Mouse (Mus musculus) CH12.LX (cell line): ENCODE measurements around the gene Rtel1. TPM values are rescaled to one million over a fixed set of nuclear protein-coding genes. Genes with fewer than 3 reads are reported as not detected.

ENCODE experiments used
- DNase-seq: peaks from one replicate; pipeline ENCODE4 v3.0.0-alpha.2; 2013; ENCODE audit errors: extremely low read depth
- H3K27ac ChIP-seq: 2 replicates; pipeline ENCODE4 v1.5.1; 2012; ENCODE audit warnings: low read depth, mild to moderate bottlenecking, control low read depth, moderate library complexity; ENCODE audit not compliant: insufficient read depth
- H3K27me3 ChIP-seq: replicated peaks from 2 replicates; pipeline ENCODE3; 2012; ENCODE audit warnings: inconsistent platforms
- H3K36me3 ChIP-seq, 2 experiments: replicated peaks in 1 of 2; 2 replicates each; pipeline versions ENCODE3 to v1.6.1; 2012; ENCODE audit warnings: inconsistent platforms in 1 of 2, low read length in 1 of 2, mild to moderate bottlenecking in 1 of 2, mixed read lengths in 1 of 2, moderate library complexity in 1 of 2; ENCODE audit not compliant: control insufficient read depth in 1 of 2, insufficient read depth in 1 of 2
- H3K4me1 ChIP-seq, 2 experiments: 2 replicates each; pipeline ENCODE4 v1.6.1; 2012; ENCODE audit warnings: inconsistent platforms in 1 of 2, moderate library complexity in 1 of 2; ENCODE audit not compliant: insufficient read depth in 2 of 2, control insufficient read depth in 1 of 2
- H3K4me2 ChIP-seq: 2 replicates; pipeline ENCODE4 v1.6.1; 2012; ENCODE audit warnings: low read depth, mild to moderate bottlenecking, control low read depth; ENCODE audit not compliant: poor library complexity, insufficient read depth, severe bottlenecking
- H3K4me3 ChIP-seq, 3 experiments: fragments of 150-350 bp in 1 of 3; sonication (generic) in 1 of 3; replicated peaks in 1 of 3; 2 replicates each; pipeline versions ENCODE3 to v1.5.1; 2011 to 2012; ENCODE audit warnings: low read depth in 2 of 3, low read length in 2 of 3, mild to moderate bottlenecking in 2 of 3, moderate library complexity in 2 of 3, control low read depth in 1 of 3, improper control_type of control experiment in 1 of 3, inconsistent platforms in 1 of 3, mixed read lengths in 1 of 3; ENCODE audit not compliant: poor library complexity in 1 of 3
- H3K79me2 ChIP-seq: replicated peaks from 2 replicates; pipeline ENCODE4 v1.6.1; 2012; ENCODE audit warnings: mild to moderate bottlenecking, moderate library complexity; ENCODE audit not compliant: control insufficient read depth, poor library complexity, insufficient read depth, severe bottlenecking; ENCODE audit errors: extremely low read depth
- H3K9ac ChIP-seq: 2 replicates; pipeline ENCODE4 v1.6.1; 2012; ENCODE audit warnings: low read depth, mild to moderate bottlenecking, control low read depth, moderate library complexity; ENCODE audit not compliant: insufficient read depth
- H3K9me3 ChIP-seq: replicated peaks from 2 replicates; pipeline ENCODE3; 2012; ENCODE audit warnings: low read length, inconsistent platforms, mixed read lengths
- BHLHE40 ChIP-seq: IDR thresholded peaks from 2 replicates; pipeline ENCODE4 v1.6.1; 2011; ENCODE audit warnings: mild to moderate bottlenecking, low read depth, low read length, improper control_type of control experiment
- CHD1 ChIP-seq: IDR thresholded peaks from 2 replicates; pipeline ENCODE4 v1.6.1; 2012; ENCODE audit warnings: low read depth, low read length, improper control_type of control experiment, inconsistent platforms
- CHD2 ChIP-seq: IDR thresholded peaks from 2 replicates; pipeline ENCODE4 v1.6.1; 2011; ENCODE audit warnings: low read length, improper control_type of control experiment
- CTCF ChIP-seq, 2 experiments: IDR thresholded peaks in 1 of 2; conservative IDR thresholded peaks in 1 of 2; 2 replicates each; pipeline ENCODE4 v1.5.1; 2011 to 2012; ENCODE audit warnings: low read depth in 2 of 2, low read length in 2 of 2, improper control_type of control experiment in 1 of 2, inconsistent platforms in 1 of 2, mild to moderate bottlenecking in 1 of 2, moderate library complexity in 1 of 2
- ELF1 ChIP-seq: IDR thresholded peaks from 2 replicates; pipeline ENCODE4 v1.6.1; 2014; ENCODE audit warnings: low read depth, mild to moderate bottlenecking, inconsistent platforms, low read length, improper control_type of control experiment
- ETS1 ChIP-seq: conservative IDR thresholded peaks from 2 replicates; pipeline ENCODE4 v1.6.1; 2012; ENCODE audit warnings: low read depth, mild to moderate bottlenecking, inconsistent platforms, low read length, improper control_type of control experiment, moderate library complexity
- GABPA ChIP-seq: IDR thresholded peaks from 2 replicates; pipeline ENCODE4 v1.6.1; 2012; ENCODE audit warnings: low read depth, low read length, improper control_type of control experiment, inconsistent platforms; ENCODE audit not compliant: insufficient replicate concordance
- HCFC1 ChIP-seq: IDR thresholded peaks from 2 replicates; pipeline ENCODE4 v1.6.1; 2012; ENCODE audit warnings: low read depth, mild to moderate bottlenecking, inconsistent platforms, low read length, improper control_type of control experiment
- JUND ChIP-seq: conservative IDR thresholded peaks from 2 replicates; pipeline ENCODE4 v1.6.1; 2011; ENCODE audit warnings: low read depth, low read length, improper control_type of control experiment
- KAT2A ChIP-seq: IDR thresholded peaks from 2 replicates; pipeline ENCODE4 v1.6.1; 2012; ENCODE audit warnings: low read length, improper control_type of control experiment, inconsistent platforms; ENCODE audit not compliant: insufficient replicate concordance
- MEF2A ChIP-seq: IDR thresholded peaks from 2 replicates; pipeline ENCODE4 v1.6.1; 2014; ENCODE audit warnings: low read depth, mild to moderate bottlenecking, inconsistent platforms, low read length, improper control_type of control experiment, borderline replicate concordance
- MXI1 ChIP-seq: IDR thresholded peaks from 2 replicates; pipeline ENCODE4 v1.6.1; 2011; ENCODE audit warnings: mild to moderate bottlenecking, low read depth, low read length, improper control_type of control experiment
- PAX5 ChIP-seq: IDR thresholded peaks from 2 replicates; pipeline ENCODE4 v1.6.1; 2012; ENCODE audit warnings: low read length, inconsistent platforms, mixed read lengths
- POLR2AphosphoS2 ChIP-seq: IDR thresholded peaks from 2 replicates; pipeline ENCODE4 v1.6.1; 2011; ENCODE audit warnings: low read depth, low read length, improper control_type of control experiment
- RAD21 ChIP-seq: IDR thresholded peaks from 2 replicates; pipeline ENCODE4 v1.6.1; 2011; ENCODE audit warnings: low read depth, mild to moderate bottlenecking, low read length, improper control_type of control experiment, moderate library complexity
- RCOR1 ChIP-seq: conservative IDR thresholded peaks from 2 replicates; pipeline ENCODE4 v1.6.1; 2012; ENCODE audit warnings: low read depth, mild to moderate bottlenecking, inconsistent platforms, low read length, improper control_type of control experiment
- SMC3 ChIP-seq: IDR thresholded peaks from 2 replicates; pipeline ENCODE4 v1.6.1; 2011; ENCODE audit warnings: low read depth, low read length, improper control_type of control experiment
- UBTF ChIP-seq: IDR thresholded peaks from 2 replicates; pipeline ENCODE4 v1.6.1; 2012; ENCODE audit warnings: low read depth, mild to moderate bottlenecking, inconsistent platforms, low read length, improper control_type of control experiment, moderate library complexity
- ZMIZ1 ChIP-seq: IDR thresholded peaks from 2 replicates; pipeline ENCODE4 v1.6.1; 2012; ENCODE audit warnings: low read depth, mild to moderate bottlenecking, inconsistent platforms, low read length, improper control_type of control experiment
- dilution Hi-C: fragments of 300-500 bp; cut with MboI; formaldehyde crosslinking; loops from 2 replicates; pipeline ENCODE4 v1.14.3; 2020; ENCODE audit warnings: low sequenced_read_pairs; ENCODE audit not compliant: extremely low pct_unique_long_range_greater_than_20kb, extremely low pct_ligation_motif_present
- in situ Hi-C: fragments of 300-500 bp; cut with MboI; formaldehyde crosslinking; loops from 3 replicates; pipeline ENCODE4 v1.14.3; 2019; ENCODE audit warnings: low sequenced_read_pairs, low pct_ligation_motif_present, low pct_unique_long_range_greater_than_20kb, mixed read lengths
- polyA plus RNA-seq: library from polyadenylated mRNA; unstranded; fragments of >175 nt; gene quantifications from 2 replicates; pipeline ENCODE4 v1.2.1, GENCODE M21; 2012; ENCODE audit warnings: low read depth; ENCODE audit not compliant: insufficient read length
- total RNA-seq, 2 experiments: library from RNA; depleted of rRNA; stranded (reverse); fragments of 300-350 nt in 1 of 2; fragments of >200 nt in 1 of 2; gene quantifications; 2 replicates each; pipeline ENCODE4 v1.2.3; 2012 to 2014

The Rtel1 gene
- total and polyA plus RNA-seq, 3 experiments = 65.4 to 89.2 (median 67.6) TPM

GRCm38 (mm10) chr2:181397207-181397761 lies 77.7 kb downstream of the Rtel1 start:
- H3K27ac ChIP-seq = no peak overlapping the region
- H3K4me1 ChIP-seq = 0 out of 4 replicates have a peak, but pooled peaks cover 0 to 3% of the 10 kb centered on the region in 2 experiments
- dilution Hi-C loops (no loop called here), in situ Hi-C loops (no loop called here)
- no peaks in the 10 kb centered on the region for H3K79me2 ChIP-seq
- no peak for DNase-seq
- H3K4me3 ChIP-seq = no peak overlapping the region
- H3K4me2 ChIP-seq = no peak overlapping the region
- H3K9ac ChIP-seq = no peak overlapping the region
- H3K27me3 ChIP-seq = no peaks in the 10 kb centered on the region
- no peaks in the 10 kb centered on the region for H3K9me3 ChIP-seq
- no peak for TF ChIP-seq ETS1
- no peak for TF ChIP-seq SMC3
- no peak for TF ChIP-seq RCOR1
- no peak for TF ChIP-seq HCFC1
- TF ChIP-seq PAX5 = no peak
- TF ChIP-seq POLR2AphosphoS2 = no peak
- no peak for TF ChIP-seq UBTF
- TF ChIP-seq CHD2 = no peak
- no peak for TF ChIP-seq ELF1
- no peak for TF ChIP-seq KAT2A
- no peak for TF ChIP-seq CHD1
- TF ChIP-seq CTCF (conservative IDR thresholded peaks at IDR 0.05 in 1 of 2, IDR thresholded peaks at IDR 0.05 in 1 of 2; ENCODE audit: low read depth in 2 of 2, low read length in 2 of 2) = no peak
- H3K36me3 ChIP-seq = peaks cover 0 to 33% of the 10 kb centered on the region in 2 experiments

DNA sequence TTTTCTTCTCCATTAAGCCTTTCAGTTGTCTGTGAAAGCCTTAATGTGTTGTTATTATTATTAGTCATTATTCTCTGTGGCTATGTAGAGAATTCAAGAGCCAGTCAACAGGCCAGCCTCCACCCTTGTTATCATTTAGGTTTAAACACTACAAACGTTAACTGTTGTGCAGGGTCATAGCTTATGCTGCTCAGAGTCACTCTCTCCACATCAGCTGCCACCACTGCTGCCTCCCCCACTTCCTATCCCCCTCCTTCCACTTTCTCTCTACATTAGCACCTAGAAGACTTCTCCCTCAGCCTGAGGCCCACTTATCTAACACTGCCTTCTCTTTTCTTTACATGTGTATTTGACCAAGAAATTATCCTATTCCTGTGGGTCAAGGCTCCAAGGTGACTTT lies 82.0 kb downstream of the Rtel1 start:
- dilution Hi-C loops (no loop called here), in situ Hi-C loops (loop anchor here (10.0 kb wide), 1 partner anchor 293 kb away; the partner anchor contains the start of genes Lkaaear1 and Rgs19)
- no peak overlapping the region for H3K4me3 ChIP-seq
- H3K27me3 ChIP-seq = no peaks in the 10 kb centered on the region
- H3K4me1 ChIP-seq = 0 out of 4 replicates have a peak, but pooled peaks cover 0 to 3% of the 10 kb centered on the region in 2 experiments
- no peaks in the 10 kb centered on the region for H3K79me2 ChIP-seq
- TF ChIP-seq JUND (no peak), ZMIZ1 (no peak), RAD21 (no peak), ETS1 (no peak), MXI1 (no peak), PAX5 (no peak), GABPA (no peak), BHLHE40 (no peak), MEF2A (no peak)
- peaks cover 5 to 21% of the 10 kb centered on the region in 2 experiments for H3K36me3 ChIP-seq
- no peak for DNase-seq
- no peaks in the 10 kb centered on the region for H3K9me3 ChIP-seq
- H3K9ac ChIP-seq = no peak overlapping the region
- no peak overlapping the region for H3K27ac ChIP-seq
- H3K4me2 ChIP-seq = no peak overlapping the region
